Mouse (Mus musculus): ENCODE data around the gene Ndufs4. TPM values are rescaled to one million over a fixed set of nuclear protein-coding genes. Genes with fewer than 3 reads are reported as not detected.

Gene Ndufs4
- 278 and 295 TPM in 2 replicates for polyA plus RNA-seq (2016; fragmentation: Nextera tagmentation; extraction: Ambion mirVana)

GRCm38 (mm10) chr13:114388211-114388965, at the start of gene Ndufs4:
Gene Ndufs4, minus strand, starts transcription at chr13:114388258.
- peak within 1 kb of the TSS; percentile 90 for H3K27ac ChIP-seq
- peaks cover 7% of the 10 kb centered on the region; the same call in 1 of the 2 replicates for H3K4me1 ChIP-seq
- 39% methylated on average over 13 of the region's 13 CpGs for WGBS
- H3K9ac ChIP-seq = peak within 1 kb of the TSS; percentile 89
- H3K4me2 ChIP-seq (replicated peaks) = peak within 1 kb of the TSS; percentile 71
- H3K9me3 ChIP-seq (replicated peaks) = no peaks in the 10 kb centered on the region
- no peaks in the 10 kb centered on the region for H3K27me3 ChIP-seq
- H3K4me3 ChIP-seq = peak within 1 kb of the TSS; percentile 90
- H3K36me3 ChIP-seq = no peaks in the 10 kb centered on the region
- ATAC-seq (ENCODE audit: low FRiP score) = 0 out of 2 replicates have a peak, but pooled peaks have one; percentile 14

- Histone ChIP-seq H3K27me3 (no peaks in the 10 kb centered on the region), H3K4me3 (no peak overlapping the region), H3K4me2 (replicated peaks) (no peak overlapping the region), H3K4me1 (no peaks in the 10 kb centered on the region), H3K27ac (no peak overlapping the region), H3K9me3 (replicated peaks) (no peaks in the 10 kb centered on the region), H3K36me3 (no peaks in the 10 kb centered on the region), H3K9ac (no peak overlapping the region)
- no peak for ATAC-seq (ENCODE audit: low FRiP score)
- 85% methylated on average over 5 of the region's 5 CpGs for WGBS
These were observed 44.4 kb upstream of the Ndufs4 start for GRCm38 (mm10) chr13:114432491-114432890.

DNA sequence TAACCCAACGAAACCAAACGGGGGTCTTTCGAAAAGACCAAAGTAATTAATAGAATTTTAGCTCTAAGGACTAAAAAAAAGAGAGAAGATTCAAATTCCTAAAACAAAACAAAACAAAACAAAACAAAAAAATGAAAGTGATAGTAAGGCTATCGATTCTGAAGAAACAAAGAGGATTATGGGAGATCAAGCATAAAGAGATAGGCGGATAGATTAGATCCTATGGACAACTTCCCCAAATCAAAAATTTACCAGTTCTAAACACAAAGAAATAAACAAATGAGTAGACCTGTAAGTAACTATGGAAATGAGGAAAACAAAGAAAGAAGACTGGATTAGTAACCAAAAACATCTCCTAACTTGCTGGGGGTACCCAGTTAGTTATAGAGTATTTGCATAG, 37.2 kb upstream of the Ndufs4 start:
- no peaks in the 10 kb centered on the region for H3K36me3 ChIP-seq
- WGBS = 96% methylated on average over 5 of the region's 5 CpGs

DNA sequence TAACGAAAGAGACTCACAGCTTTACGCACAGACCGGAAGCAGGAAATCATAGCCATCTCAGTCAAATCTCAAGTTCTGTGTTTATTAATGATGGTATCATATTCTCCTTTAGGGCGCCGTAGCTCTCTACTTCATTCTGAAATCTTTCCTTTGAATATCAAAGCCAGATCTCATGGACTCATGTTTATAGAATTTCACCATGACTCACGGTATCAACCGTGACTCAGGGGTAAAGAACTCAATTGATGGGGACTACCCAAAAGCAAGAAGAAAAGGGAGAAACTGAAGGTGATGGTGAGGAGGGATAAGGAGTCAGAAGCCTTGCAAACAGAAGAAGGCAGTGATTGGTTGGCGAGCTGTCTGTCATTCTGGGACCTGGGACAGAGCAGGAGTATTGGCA, 32.2 kb upstream of the Ndufs4 start:
- H3K27me3 ChIP-seq = no peaks in the 10 kb centered on the region
- H3K4me2 ChIP-seq (replicated peaks) = no peak overlapping the region
- no peaks in the 10 kb centered on the region for H3K9me3 ChIP-seq (replicated peaks)
- no peaks in the 10 kb centered on the region for H3K36me3 ChIP-seq
- no peak for ATAC-seq (ENCODE audit: low FRiP score)
- no peak overlapping the region for H3K27ac ChIP-seq
- no peak overlapping the region for H3K9ac ChIP-seq
- 84% methylated on average over 8 of the region's 8 CpGs for WGBS
- no peaks in the 10 kb centered on the region for H3K4me1 ChIP-seq
- no peak overlapping the region for H3K4me3 ChIP-seq

More for the DNA sequence above, 37.2 kb upstream of the Ndufs4 start:
- Histone ChIP-seq H3K9ac (no peak overlapping the region), H3K9me3 (replicated peaks) (no peaks in the 10 kb centered on the region), H3K27me3 (no peaks in the 10 kb centered on the region), H3K4me3 (no peak overlapping the region), H3K27ac (no peak overlapping the region), H3K4me1 (no peaks in the 10 kb centered on the region), H3K4me2 (replicated peaks) (no peak overlapping the region)
- no peak for ATAC-seq (ENCODE audit: low FRiP score)

DNA sequence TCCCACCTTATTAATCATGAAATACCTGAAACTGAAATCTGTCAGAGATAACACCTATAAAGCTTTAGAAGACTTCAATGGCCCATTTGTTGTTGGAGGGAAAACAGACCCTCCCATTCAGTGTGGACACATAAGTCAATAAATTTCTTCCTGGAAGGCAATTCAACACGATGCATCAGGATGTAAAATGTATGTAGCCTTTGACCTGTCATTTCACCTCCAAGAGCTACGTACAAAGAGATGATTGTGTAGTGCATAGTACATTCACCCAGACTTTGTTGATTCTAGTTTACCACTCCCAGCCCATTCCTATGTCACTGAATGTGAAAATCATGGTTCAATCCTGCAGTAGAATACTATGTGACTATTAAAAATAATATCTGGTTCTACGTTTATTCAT, 31.3 kb upstream of the Ndufs4 start:
- WGBS = 66% methylated on average over 3 of the region's 3 CpGs
- H3K9ac ChIP-seq = no peak overlapping the region
- no peaks in the 10 kb centered on the region for H3K9me3 ChIP-seq (replicated peaks)
- no peak overlapping the region for H3K27ac ChIP-seq
- no peak overlapping the region for H3K4me2 ChIP-seq (replicated peaks)
- no peaks in the 10 kb centered on the region for H3K4me1 ChIP-seq
- no peak for ATAC-seq (ENCODE audit: low FRiP score)
- H3K4me3 ChIP-seq = no peak overlapping the region
- H3K36me3 ChIP-seq = no peaks in the 10 kb centered on the region
- no peaks in the 10 kb centered on the region for H3K27me3 ChIP-seq

DNA sequence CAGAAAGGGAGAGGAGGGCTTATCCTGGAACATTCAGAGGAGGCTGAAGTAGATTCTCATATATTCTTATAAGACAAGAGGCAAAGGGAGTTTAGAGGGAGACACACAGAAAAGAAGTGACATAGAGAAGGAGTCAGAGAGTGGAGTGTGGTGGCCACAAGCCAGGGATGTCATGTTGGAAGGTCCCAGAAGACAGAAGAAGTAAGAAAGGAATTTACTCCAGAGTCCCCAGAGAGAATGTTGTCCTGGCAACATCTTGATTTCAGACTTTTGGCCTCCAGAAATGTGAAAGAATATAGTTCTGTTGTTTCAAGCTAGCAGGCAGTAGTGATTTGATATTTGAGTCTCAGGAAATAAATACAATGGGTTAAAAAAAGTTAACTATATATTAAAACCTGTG, 24.3 kb upstream of the Ndufs4 start:
- Histone ChIP-seq H3K9me3 (replicated peaks) (no peaks in the 10 kb centered on the region), H3K27me3 (no peaks in the 10 kb centered on the region), H3K4me3 (no peak overlapping the region), H3K9ac (no peak overlapping the region), H3K36me3 (no peaks in the 10 kb centered on the region), H3K4me2 (replicated peaks) (no peak overlapping the region), H3K27ac (no peak overlapping the region), H3K4me1 (no peaks in the 10 kb centered on the region)
- ATAC-seq (ENCODE audit: low FRiP score) = no peak

GRCm38 (mm10) chr13:114406866-114407265, 18.8 kb upstream of the Ndufs4 start:
- Histone ChIP-seq H3K27ac (no peak overlapping the region), H3K4me2 (replicated peaks) (no peak overlapping the region)

DNA sequence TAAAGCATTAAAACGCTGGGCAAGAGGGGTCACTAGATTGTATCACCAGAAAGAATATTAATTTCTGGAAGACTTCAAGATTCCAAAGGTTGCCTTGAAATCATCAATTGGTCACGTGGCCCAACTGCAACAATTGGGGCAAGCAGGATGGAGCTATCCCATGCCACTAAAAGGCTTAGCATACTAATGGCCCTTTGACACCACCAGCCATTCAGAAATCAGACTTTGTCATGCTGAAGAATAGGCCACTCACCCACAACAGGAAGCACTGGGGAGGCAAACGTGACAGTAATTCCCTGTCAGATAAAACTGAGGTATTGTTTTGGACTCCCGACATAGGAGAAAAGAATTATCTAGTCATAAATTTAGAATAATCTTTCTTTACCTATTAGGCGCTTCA, 18.4 kb upstream of the Ndufs4 start:
- H3K36me3 ChIP-seq = no peaks in the 10 kb centered on the region
- no peaks in the 10 kb centered on the region for H3K27me3 ChIP-seq
- H3K4me1 ChIP-seq = peaks cover 8% of the 10 kb centered on the region; the same call in 1 of the 2 replicates
- no peak overlapping the region for H3K4me3 ChIP-seq
- H3K9me3 ChIP-seq (replicated peaks) = no peaks in the 10 kb centered on the region
- no peak overlapping the region for H3K4me2 ChIP-seq (replicated peaks)
- 5% methylated on average over 5 of the region's 5 CpGs for WGBS
- peak; percentile 46; the same call in 1 of the 2 replicates for ATAC-seq (ENCODE audit: low FRiP score)
- no peak overlapping the region for H3K27ac ChIP-seq
- no peak overlapping the region for H3K9ac ChIP-seq

More at GRCm38 (mm10) chr13:114406866-114407265, 18.8 kb upstream of the Ndufs4 start:
- Histone ChIP-seq H3K4me3 (no peak overlapping the region), H3K27me3 (no peaks in the 10 kb centered on the region), H3K9ac (no peak overlapping the region), H3K9me3 (replicated peaks) (no peaks in the 10 kb centered on the region), H3K4me1 (peaks cover 8% of the 10 kb centered on the region; the same call in 1 of the 2 replicates), H3K36me3 (no peaks in the 10 kb centered on the region)
- ATAC-seq (ENCODE audit: low FRiP score) = no peak
- WGBS = 8% methylated on average over 5 of the region's 5 CpGs

GRCm38 (mm10) chr13:114405100-114405715, 17.1 kb upstream of the Ndufs4 start:
- no peak overlapping the region for H3K9ac ChIP-seq
- H3K27me3 ChIP-seq = no peaks in the 10 kb centered on the region
- no peaks in the 10 kb centered on the region for H3K36me3 ChIP-seq
- ATAC-seq (ENCODE audit: low FRiP score) = no peak
- H3K4me1 ChIP-seq = peaks cover 8% of the 10 kb centered on the region; the same call in 1 of the 2 replicates
- no peak overlapping the region for H3K4me2 ChIP-seq (replicated peaks)
- WGBS = 89% methylated on average over 9 of the region's 9 CpGs
- no peaks in the 10 kb centered on the region for H3K9me3 ChIP-seq (replicated peaks)
- H3K27ac ChIP-seq = no peak overlapping the region
- no peak overlapping the region for H3K4me3 ChIP-seq

DNA sequence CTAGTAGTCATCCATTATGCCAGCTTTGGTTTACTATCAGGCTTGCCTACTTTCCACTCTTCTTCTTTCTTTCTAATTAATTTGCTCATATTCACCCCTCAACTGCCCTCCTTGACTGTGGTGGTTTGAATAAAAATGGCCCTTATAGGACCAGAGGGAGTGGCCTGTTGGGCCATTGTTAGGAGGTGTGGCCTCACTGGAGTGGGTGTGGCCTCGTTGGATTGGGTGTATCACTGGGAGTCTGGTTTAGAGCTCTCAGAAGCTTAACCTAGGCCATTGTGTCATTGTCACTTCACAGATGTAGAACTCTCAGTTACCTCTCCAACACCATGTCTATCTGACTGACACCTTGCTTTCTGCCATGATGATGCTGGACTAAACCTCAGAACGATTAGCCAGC, 10.8 kb upstream of the Ndufs4 start:
- WGBS = 81% methylated on average over 2 of the region's 2 CpGs
- Histone ChIP-seq H3K36me3 (no peaks in the 10 kb centered on the region), H3K4me1 (no peaks in the 10 kb centered on the region), H3K9me3 (replicated peaks) (no peaks in the 10 kb centered on the region), H3K4me3 (no peak overlapping the region), H3K27me3 (no peaks in the 10 kb centered on the region), H3K27ac (no peak overlapping the region), H3K4me2 (replicated peaks) (no peak overlapping the region), H3K9ac (no peak overlapping the region)
- ATAC-seq (ENCODE audit: low FRiP score) = no peak

GRCm38 (mm10) chr13:114397281-114397680, 9.2 kb upstream of the Ndufs4 start:
- no peaks in the 10 kb centered on the region for H3K9me3 ChIP-seq (replicated peaks)
- H3K4me1 ChIP-seq = no peaks in the 10 kb centered on the region
- no peaks in the 10 kb centered on the region for H3K27me3 ChIP-seq
- ATAC-seq (ENCODE audit: low FRiP score) = no peak
- no peaks in the 10 kb centered on the region for H3K36me3 ChIP-seq
- H3K4me2 ChIP-seq (replicated peaks) = no peak overlapping the region
- 42% methylated on average over 9 of the region's 9 CpGs for WGBS
- no peak overlapping the region for H3K4me3 ChIP-seq
- no peak overlapping the region for H3K9ac ChIP-seq
- no peak overlapping the region for H3K27ac ChIP-seq

GRCm38 (mm10) chr13:114396863-114397262, 8.8 kb upstream of the Ndufs4 start:
- ATAC-seq (ENCODE audit: low FRiP score) = no peak
- H3K9ac ChIP-seq = no peak overlapping the region
- 60% methylated on average over 10 of the region's 10 CpGs for WGBS
- H3K9me3 ChIP-seq (replicated peaks) = no peaks in the 10 kb centered on the region
- no peaks in the 10 kb centered on the region for H3K4me1 ChIP-seq
- H3K4me2 ChIP-seq (replicated peaks) = no peak overlapping the region
- H3K36me3 ChIP-seq = no peaks in the 10 kb centered on the region
- no peak overlapping the region for H3K4me3 ChIP-seq
- no peak overlapping the region for H3K27ac ChIP-seq
- no peaks in the 10 kb centered on the region for H3K27me3 ChIP-seq

- H3K4me3 ChIP-seq = no peak overlapping the region
- no peak for ATAC-seq (ENCODE audit: low FRiP score)
- H3K4me1 ChIP-seq = no peaks in the 10 kb centered on the region
- H3K9me3 ChIP-seq (replicated peaks) = no peaks in the 10 kb centered on the region
- H3K4me2 ChIP-seq (replicated peaks) = no peak overlapping the region
- no peaks in the 10 kb centered on the region for H3K27me3 ChIP-seq
- no peaks in the 10 kb centered on the region for H3K36me3 ChIP-seq
- H3K27ac ChIP-seq = no peak overlapping the region
- no peak overlapping the region for H3K9ac ChIP-seq
- WGBS = 87% methylated on average over 2 of the region's 2 CpGs
These were observed 6.7 kb upstream of the Ndufs4 start for GRCm38 (mm10) chr13:114394784-114395183.

Data from hindbrain, embryonic 12.5 days (tissue).